Mouse (Mus musculus) adrenal gland, postnatal 25 days (tissue): ENCODE measurements around the gene Aars2. TPM values are rescaled to one million over a fixed set of nuclear protein-coding genes. Genes with fewer than 3 reads are reported as not detected.
A peak's percentile ranks its signal among the peaks of the same experiment; 100 is the strongest.

ENCODE experiments used
- DNase-seq: peaks from one replicate; pipeline ENCODE4 v3.0.0; 2021; ENCODE audit warnings: mixed read lengths
- total RNA-seq: library from RNA; stranded (reverse); gene quantifications from 2 replicates; pipeline ENCODE4 v1.2.3, GENCODE M21; 2021

Aars2 gene
- total RNA-seq, 1 experiment from 2014 or later, result 19.6 TPM

DNA sequence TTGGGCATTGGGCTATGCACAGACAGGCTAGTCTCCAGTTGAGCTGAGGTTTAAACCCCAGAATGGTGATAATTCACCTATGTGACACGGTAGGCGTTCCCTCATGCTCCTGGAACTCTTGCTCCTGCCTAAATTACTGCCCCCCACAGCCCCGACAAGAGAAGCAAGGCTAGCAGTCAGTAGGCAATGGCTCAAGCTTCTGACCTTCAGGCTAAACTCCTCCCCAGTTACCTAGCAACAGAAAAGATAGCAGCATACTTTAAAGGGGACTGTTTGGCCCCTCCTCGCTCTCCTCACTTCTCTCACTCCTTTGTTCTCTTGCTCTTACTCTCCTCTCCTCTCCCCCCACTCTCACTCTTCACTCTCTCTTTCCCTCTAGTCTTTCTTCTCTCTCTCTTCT, 5.7 kb upstream of the Aars2 start:
- DNase-seq, result no peak

DNA sequence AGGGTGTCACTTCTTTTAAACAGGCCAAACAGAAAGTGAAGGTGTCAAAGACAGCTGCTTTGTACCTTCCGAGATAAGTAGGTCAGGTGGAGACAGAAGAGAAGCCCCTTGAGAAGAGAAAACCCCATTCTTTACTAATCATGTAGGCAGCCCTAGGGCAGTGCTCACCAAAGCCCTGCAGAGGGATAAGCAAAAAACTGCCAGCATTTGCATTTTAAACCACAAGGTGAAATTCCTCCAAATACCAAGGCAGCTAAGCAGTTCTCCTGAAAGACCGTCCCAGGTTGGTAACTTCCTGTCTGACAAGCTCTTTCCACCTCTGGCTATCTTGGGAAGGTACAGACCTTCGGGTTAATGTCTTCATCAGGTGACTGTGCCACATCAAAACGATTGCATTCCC, 4.3 kb upstream of the Aars2 start:
- DNase-seq, result no peak

GRCm38 (mm10) chr17:45503301-45503973, 3.2 kb upstream of the Aars2 start:
- DNase-seq, result no peak

DNA sequence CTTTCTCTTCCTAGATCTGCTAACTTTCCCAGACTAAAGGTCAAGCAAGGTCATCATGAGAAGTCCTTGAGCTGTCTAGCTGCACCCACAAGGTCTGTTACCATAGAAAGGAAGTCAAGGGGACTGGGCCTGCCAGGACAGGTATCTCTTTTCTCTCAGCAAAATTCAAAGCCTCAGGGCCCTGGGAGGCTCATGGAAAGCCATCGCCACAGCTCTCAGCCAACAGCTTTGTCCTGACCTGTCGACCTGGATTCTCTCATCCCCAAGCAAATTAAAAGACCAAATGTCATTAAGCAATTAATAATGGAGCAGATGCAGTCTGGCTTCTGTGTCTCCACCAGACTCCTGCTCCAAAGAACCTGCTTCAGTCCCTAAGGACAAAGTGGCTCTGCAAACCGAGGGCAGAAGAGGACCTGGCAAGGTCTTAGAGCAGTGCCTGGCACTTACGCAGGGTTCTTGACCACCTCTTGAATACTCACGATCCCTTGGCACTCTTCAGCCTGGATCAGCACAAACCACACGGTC, 638 bp upstream of the Aars2 start:
- DNase-seq, result no peak

GRCm38 (mm10) chr17:45510871-45511270, 4.2 kb downstream of the Aars2 start:
- DNase-seq, result no peak

DNA sequence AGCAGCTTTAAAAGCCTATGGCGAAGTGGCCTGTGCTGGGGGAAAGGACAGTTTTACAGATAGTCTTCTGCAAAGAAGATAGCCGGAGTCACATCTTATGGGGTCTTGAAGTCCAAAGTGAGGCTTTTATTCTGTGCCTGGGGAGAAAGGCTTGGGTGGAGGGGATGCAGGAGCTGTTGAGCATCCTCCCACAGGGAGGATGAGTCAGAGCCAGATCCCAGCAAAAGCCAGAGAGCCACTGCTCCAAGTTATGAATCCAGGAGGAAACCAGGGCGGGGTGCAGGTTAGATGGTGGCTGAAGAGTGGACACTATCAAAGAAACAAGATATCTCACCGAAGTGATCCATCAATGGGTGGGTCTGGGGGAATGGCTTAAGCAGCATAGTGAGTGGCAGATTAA, 5.1 kb downstream of the Aars2 start:
- no peak for DNase-seq

- DNase-seq, result no peak
Measured at GRCm38 (mm10) chr17:45515204-45515726, 8.6 kb downstream of the Aars2 start.

- DNase-seq, result no peak
Measured at GRCm38 (mm10) chr17:45515806-45516205, 9.2 kb downstream of the Aars2 start.

GRCm38 (mm10) chr17:45516488-45516887, 9.8 kb downstream of the Aars2 start:
- DNase-seq, result peak; percentile 71

- no peak for DNase-seq
Measured at GRCm38 (mm10) chr17:45517135-45517534, 10.5 kb downstream of the Aars2 start.

- DNase-seq, result no peak
Measured at GRCm38 (mm10) chr17:45517549-45518215, 11.0 kb downstream of the Aars2 start.

DNA sequence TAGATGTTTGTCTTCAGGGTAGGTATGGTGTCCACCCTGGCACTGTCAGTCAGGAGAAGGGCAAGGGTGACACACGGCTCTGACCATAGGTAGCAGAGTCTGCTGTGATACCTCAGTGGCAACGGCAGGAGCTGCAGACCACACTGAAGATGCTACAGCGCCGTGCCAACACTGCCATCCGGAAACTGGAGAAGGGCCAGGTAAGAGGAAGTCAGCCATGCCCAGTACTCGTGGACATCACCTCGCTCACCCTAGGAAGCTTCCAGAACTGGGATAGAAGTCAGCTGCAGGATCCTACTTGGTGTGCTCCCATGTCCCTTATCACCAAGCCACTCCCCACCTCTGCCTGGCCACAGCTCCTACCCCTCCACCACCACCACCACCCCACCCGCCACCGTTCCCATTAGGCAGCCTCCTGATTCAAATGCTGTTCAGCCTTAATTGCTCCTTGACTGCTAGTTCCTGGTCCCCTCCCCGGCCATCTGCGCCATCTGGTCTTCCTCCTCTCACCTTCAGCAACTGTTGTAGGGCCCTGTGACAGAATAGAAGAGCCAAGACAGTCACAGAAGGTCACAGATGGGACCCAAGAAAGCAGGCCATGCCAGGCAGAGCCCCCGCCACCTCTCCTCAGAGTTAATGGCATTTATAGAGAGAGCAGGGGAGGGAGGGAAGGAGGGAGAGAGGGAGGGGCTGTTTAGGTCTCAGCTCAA, 12.3 kb downstream of the Aars2 start:
- DNase-seq, result no peak

- DNase-seq, result no peak
Measured at GRCm38 (mm10) chr17:45520136-45520535, 13.5 kb downstream of the Aars2 start.

DNA sequence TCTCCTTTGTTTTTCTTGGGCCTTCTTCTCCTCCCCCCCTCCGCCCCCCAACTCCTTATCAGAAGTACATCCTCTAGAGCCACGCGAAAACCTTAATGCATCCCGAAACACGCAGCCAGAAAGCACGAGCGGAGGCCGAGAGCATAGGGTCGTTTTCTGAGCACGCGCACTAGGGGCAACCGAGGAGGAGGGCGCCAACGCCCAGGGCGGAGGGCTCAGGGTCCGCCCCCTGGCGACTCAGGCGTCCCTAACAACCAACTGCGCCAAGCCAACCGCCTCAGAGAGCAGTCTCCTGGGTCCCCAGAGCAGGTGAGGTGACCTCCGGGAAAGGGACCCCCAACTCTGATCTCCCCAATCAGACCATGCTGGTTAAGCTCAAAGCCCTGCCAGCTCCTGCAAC, 16.6 kb downstream of the Aars2 start, which contains the start of gene Tcte1:
TSS of gene Tcte1 (plus strand) at position 172 of the 400 bp plus-strand sequence.
- no peak for DNase-seq

GRCm38 (mm10) chr17:45524961-45525360, 18.3 kb downstream of the Aars2 start:
- no peak for DNase-seq

DNA sequence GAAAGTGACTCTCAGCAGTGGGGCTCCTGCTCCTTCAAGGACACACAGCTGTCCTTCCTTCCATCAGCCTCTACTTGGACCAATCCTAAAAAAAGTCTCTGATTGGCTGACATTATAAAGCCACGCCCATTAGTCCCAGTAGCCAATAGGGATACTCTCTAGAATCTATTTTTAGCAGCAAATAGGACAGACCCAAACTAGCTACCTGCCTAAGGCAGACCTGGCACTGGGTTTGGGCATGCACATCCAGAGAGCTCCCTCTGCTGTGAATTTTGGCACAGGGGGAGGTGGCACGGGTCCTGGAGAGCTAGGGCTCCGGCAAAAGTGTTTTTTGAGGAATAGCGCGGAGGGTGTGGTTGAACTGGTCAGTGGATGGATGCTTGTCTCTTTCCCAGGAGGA, 19.9 kb downstream of the Aars2 start:
- no peak for DNase-seq

DNA sequence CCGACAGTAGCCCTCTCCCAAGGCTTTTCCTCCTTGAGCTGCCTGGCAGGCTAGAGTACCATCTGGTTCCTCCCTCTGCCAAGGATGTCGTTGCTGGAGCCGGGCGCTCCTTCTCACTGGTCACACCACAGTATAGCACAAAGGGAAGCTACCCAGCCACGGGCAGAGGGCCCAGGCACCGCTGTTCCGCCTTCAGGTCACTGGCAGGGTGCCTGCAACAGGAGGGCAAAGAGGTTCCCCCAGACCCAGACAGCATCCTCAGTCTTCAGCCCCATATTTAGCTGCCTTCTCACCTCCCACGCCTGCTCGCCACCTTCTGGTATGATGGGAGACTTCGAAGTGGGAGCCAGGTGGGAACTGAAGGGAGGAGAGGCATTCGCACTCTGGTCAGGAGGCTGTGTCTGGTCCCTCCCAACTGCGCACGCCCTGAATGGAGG, 23.7 kb downstream of the Aars2 start:
- DNase-seq, result no peak

DNA sequence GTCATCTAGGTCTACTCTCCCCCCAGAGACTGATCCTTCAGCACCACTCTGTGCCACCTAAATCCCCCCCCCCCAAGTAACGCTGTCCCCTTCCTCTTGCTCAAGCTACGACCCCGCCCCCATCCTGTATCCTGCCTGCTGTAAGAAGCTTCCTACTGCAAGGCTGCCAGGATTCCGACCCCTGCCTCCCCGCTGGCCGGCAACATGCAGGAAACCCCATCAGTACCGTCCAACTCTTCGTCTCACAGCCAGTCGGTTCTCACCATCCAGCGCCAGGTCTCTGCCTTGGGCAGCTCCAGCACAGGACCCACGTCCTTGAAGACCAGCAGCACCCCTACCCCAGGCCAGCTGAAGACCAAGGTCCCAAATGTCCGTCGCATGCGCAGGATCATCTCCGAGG, 26.3 kb downstream of the Aars2 start:
- DNase-seq, result no peak

DNA sequence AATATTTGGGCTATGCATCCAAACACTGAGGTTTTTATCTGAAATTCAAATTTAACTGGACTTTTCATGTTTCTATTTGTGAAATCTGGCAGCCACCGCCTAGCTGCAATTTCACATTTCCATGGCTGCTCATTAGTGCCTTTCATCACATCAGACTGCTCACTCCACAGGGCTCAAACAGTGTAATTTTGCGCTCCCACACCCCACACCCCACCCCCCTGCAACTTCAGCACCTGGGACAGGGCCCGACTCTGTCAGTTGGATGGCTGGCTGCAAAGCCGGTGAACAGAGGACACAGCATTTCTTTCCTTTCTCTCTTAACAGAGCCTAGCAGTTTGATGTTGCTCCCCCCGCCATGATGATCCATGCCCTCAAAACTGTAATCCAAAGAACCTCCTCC, 29.6 kb downstream of the Aars2 start:
- DNase-seq, result peak; percentile 56

- no peak for DNase-seq
Measured at GRCm38 (mm10) chr17:45538394-45538793, 31.8 kb downstream of the Aars2 start.

DNA sequence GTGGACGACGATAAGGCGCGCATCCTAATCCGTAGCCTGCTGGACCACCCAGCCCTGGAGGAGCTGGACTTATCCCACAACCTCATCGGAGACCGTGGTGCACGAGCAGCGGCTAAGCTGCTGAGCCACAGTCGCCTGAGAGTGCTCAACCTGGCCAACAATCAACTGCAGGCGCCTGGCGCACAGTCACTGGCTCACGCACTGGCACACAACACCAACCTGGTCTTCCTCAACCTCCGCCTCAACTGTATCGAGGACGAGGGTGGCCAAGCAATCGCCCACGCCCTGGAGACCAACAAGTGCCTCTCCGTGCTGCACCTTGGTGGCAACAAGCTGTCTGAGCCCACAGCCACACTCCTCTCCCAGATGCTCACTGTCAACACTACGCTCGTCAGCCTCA, 33.0 kb downstream of the Aars2 start:
- no peak for DNase-seq

- no peak for DNase-seq
Measured at GRCm38 (mm10) chr17:45542129-45542528, 35.5 kb downstream of the Aars2 start.

GRCm38 (mm10) chr17:45542705-45543104, 36.1 kb downstream of the Aars2 start:
- no peak for DNase-seq
